Mouse (Mus musculus) forebrain, postnatal 0 days (tissue): ENCODE results near the gene Samhd1. TPM values are rescaled to one million over a fixed set of nuclear protein-coding genes. Genes with fewer than 3 reads are reported as not detected.
A peak's percentile ranks its signal among the peaks of the same experiment; 100 is the strongest.

ENCODE experiments used
- ATAC-seq: fragments of 200-750 bp; cut with Nextera tagmentation; 2 replicates; pipeline ENCODE4 v1.8.0; 2017; ENCODE audit warnings: mild to moderate bottlenecking, moderate library complexity
- DNase-seq: peaks from one replicate; pipeline ENCODE4 v3.0.0-alpha.2; 2015
- H3K27ac ChIP-seq: fragments of 300-500 bp; sonication (generic); 2 replicates; pipeline ENCODE4 v1.5.1; 2014; ENCODE audit warnings: low read depth, mild to moderate bottlenecking, antibody characterized with exemption, low read length, moderate library complexity, mixed read lengths
- H3K27me3 ChIP-seq: fragments of 300-500 bp; sonication (generic); 2 replicates; pipeline ENCODE4 v1.6.1; 2014; ENCODE audit warnings: mild to moderate bottlenecking, low read length, mixed read lengths; ENCODE audit not compliant: insufficient read depth
- H3K36me3 ChIP-seq: fragments of 300-500 bp; sonication (generic); 2 replicates; pipeline ENCODE4 v1.6.1; 2014; ENCODE audit warnings: mild to moderate bottlenecking, moderate library complexity; ENCODE audit not compliant: insufficient read depth
- H3K4me1 ChIP-seq: fragments of 300-500 bp; sonication (generic); 2 replicates; pipeline ENCODE4 v1.6.1; 2014; ENCODE audit warnings: antibody characterized with exemption; ENCODE audit not compliant: insufficient read depth
- H3K4me2 ChIP-seq: fragments of 300-500 bp; sonication (generic); 2 replicates; pipeline ENCODE4 v1.6.1; 2014; ENCODE audit warnings: low read depth, mild to moderate bottlenecking, moderate library complexity
- H3K4me3 ChIP-seq: fragments of 300-500 bp; sonication (generic); 2 replicates; pipeline ENCODE4 v1.5.1; 2014; ENCODE audit warnings: low read depth, low read length, mixed read lengths
- H3K9ac ChIP-seq: fragments of 300-500 bp; sonication (generic); 2 replicates; pipeline ENCODE4 v1.6.1; 2014; ENCODE audit warnings: mild to moderate bottlenecking
- H3K9me3 ChIP-seq: fragments of 300-500 bp; sonication (generic); 2 replicates; pipeline ENCODE4 v1.6.1; 2016; ENCODE audit warnings: low read length
- CTCF ChIP-seq: sonication (generic); IDR thresholded peaks from 2 replicates; pipeline ENCODE4 v1.5.1; 2016; ENCODE audit warnings: antibody characterized with exemption, control low read depth, low read depth
- WGBS: fragments of 180-500 bp; shearing (Covaris S2); extraction: QIAGEN DNeasy Blood & Tissue Kit; methylation state at CpG from one replicate; pipeline ENCODE4 v1.1.7; 2014; 5-methylcytosine and 5-hydroxymethylcytosine counted together
- polyA plus RNA-seq: library from polyadenylated mRNA; unstranded; fragments of >200 nt; fragmentation: Nextera tagmentation; extraction: Ambion mirVana; gene quantifications from 2 replicates; pipeline ENCODE4 v1.2.1, GENCODE M21; 2015
- total RNA-seq: library from RNA; depleted of rRNA; stranded (reverse); fragments of >200 nt; gene quantifications from 2 replicates; pipeline ENCODE4 v1.2.3, GENCODE M21; 2014

Gene Samhd1
- total and polyA plus RNA-seq, 2 experiments from 2014 or later = 8.0 to 18.5 TPM

- H3K4me2 ChIP-seq = no peak overlapping the region
- WGBS = 50% methylated on average over 4 of the region's 4 CpGs
- ATAC-seq (peak; percentile 5; the same call in 1 of the 2 replicates), DNase-seq (no peak)
- H3K27ac ChIP-seq = peak overlapping the region; percentile 45; the same call in 1 of the 2 replicates
- no peak for TF ChIP-seq CTCF
- peaks cover 22% of the 10 kb centered on the region for H3K4me1 ChIP-seq
- H3K36me3 ChIP-seq = peaks cover 18% of the 10 kb centered on the region; the same call in 1 of the 2 replicates
- no peak overlapping the region for H3K9ac ChIP-seq
- no peaks in the 10 kb centered on the region for H3K27me3 ChIP-seq
- no peaks in the 10 kb centered on the region for H3K9me3 ChIP-seq
- no peak overlapping the region for H3K4me3 ChIP-seq
Measured at GRCm38 (mm10) chr2:157063241-157063700, 71.8 kb downstream of the Samhd1 start.

GRCm38 (mm10) chr2:157060557-157061305 is 74.3 kb downstream of the Samhd1 start:
- Histone ChIP-seq H3K4me3 (no peak overlapping the region), H3K27ac (no peak overlapping the region), H3K4me1 (peaks cover 23% of the 10 kb centered on the region), H3K9ac (no peak overlapping the region), H3K4me2 (no peak overlapping the region), H3K27me3 (no peaks in the 10 kb centered on the region), H3K36me3 (peaks cover 22% of the 10 kb centered on the region), H3K9me3 (no peaks in the 10 kb centered on the region)
- TF ChIP-seq CTCF = no peak
- 86% methylated on average over 11 of the region's 11 CpGs for WGBS
- DNase-seq = no peak
- ATAC-seq = no peak

GRCm38 (mm10) chr2:157060037-157060436 is 75.0 kb downstream of the Samhd1 start:
- DNase-seq (no peak), ATAC-seq (no peak)
- Histone ChIP-seq H3K4me2 (no peak overlapping the region), H3K9me3 (no peaks in the 10 kb centered on the region), H3K27me3 (no peaks in the 10 kb centered on the region), H3K27ac (no peak overlapping the region), H3K4me3 (no peak overlapping the region), H3K4me1 (peaks cover 21% of the 10 kb centered on the region), H3K36me3 (peaks cover 22% of the 10 kb centered on the region), H3K9ac (no peak overlapping the region)
- no peak for TF ChIP-seq CTCF
- WGBS = 93% methylated on average over 14 of the region's 14 CpGs

GRCm38 (mm10) chr2:157059166-157059565 is 75.9 kb downstream of the Samhd1 start:
- Histone ChIP-seq H3K9ac (no peak overlapping the region), H3K4me1 (peaks cover 19% of the 10 kb centered on the region; the same call in 1 of the 2 replicates), H3K36me3 (peaks cover 24% of the 10 kb centered on the region), H3K9me3 (no peaks in the 10 kb centered on the region), H3K27ac (peak overlapping the region; percentile 79), H3K4me2 (no peak overlapping the region), H3K4me3 (no peak overlapping the region), H3K27me3 (no peaks in the 10 kb centered on the region)
- DNase-seq (no peak), ATAC-seq (no peak)
- TF ChIP-seq CTCF = no peak
- 54% methylated on average over 8 of the region's 8 CpGs for WGBS

GRCm38 (mm10) chr2:157058342-157058998 is 76.6 kb downstream of the Samhd1 start:
- peak; percentile 85 for DNase-seq
- Histone ChIP-seq H3K9ac (no peak overlapping the region), H3K4me3 (no peak overlapping the region)

GRCm38 (mm10) chr2:157057758-157058157 is 77.3 kb downstream of the Samhd1 start:
- WGBS = 73% methylated on average over 4 of the region's 4 CpGs
- ATAC-seq = no peak
- Histone ChIP-seq H3K4me3 (no peak overlapping the region), H3K9ac (no peak overlapping the region), H3K9me3 (no peaks in the 10 kb centered on the region), H3K36me3 (peaks cover 33% of the 10 kb centered on the region), H3K27ac (0 out of 2 replicates have a peak overlapping the region, but pooled peaks have one; percentile 79), H3K27me3 (no peaks in the 10 kb centered on the region), H3K4me2 (no peak overlapping the region), H3K4me1 (peaks cover 9% of the 10 kb centered on the region; the same call in 1 of the 2 replicates)
- no peak for DNase-seq
- TF ChIP-seq CTCF = no peak

More at GRCm38 (mm10) chr2:157058342-157058998, 76.6 kb downstream of the Samhd1 start:
- TF ChIP-seq CTCF = no peak
- Histone ChIP-seq H3K27ac (peak overlapping the region; percentile 79), H3K9me3 (no peaks in the 10 kb centered on the region), H3K4me2 (peak overlapping the region; percentile 22), H3K36me3 (peaks cover 28% of the 10 kb centered on the region), H3K27me3 (no peaks in the 10 kb centered on the region), H3K4me1 (peaks cover 16% of the 10 kb centered on the region; the same call in 1 of the 2 replicates)
- peak; percentile 87 for ATAC-seq
- 3% methylated on average over 18 of the region's 18 CpGs for WGBS

GRCm38 (mm10) chr2:157057186-157057585 is 77.9 kb downstream of the Samhd1 start:
- Histone ChIP-seq H3K4me2 (no peak overlapping the region), H3K27ac (no peak overlapping the region), H3K27me3 (no peaks in the 10 kb centered on the region), H3K9ac (no peak overlapping the region), H3K36me3 (peaks cover 39% of the 10 kb centered on the region), H3K9me3 (no peaks in the 10 kb centered on the region), H3K4me1 (peaks cover 6% of the 10 kb centered on the region; the same call in 1 of the 2 replicates), H3K4me3 (no peak overlapping the region)
- ATAC-seq (no peak), DNase-seq (no peak)
- 91% methylated on average over 3 of the region's 3 CpGs for WGBS
- no peak for TF ChIP-seq CTCF
